Mouse (Mus musculus): ENCODE measurements at regions not wholly inside any gene's neighbourhood (a gene's known extent, or its start where the extent isn't known, plus 50 kb on each side); places are given as distances from the start of the nearest gene placed in this dataset.

GRCm38 (mm10) chr14:24874426-24875155 is 387.7 kb downstream of the Rps24 start:
- TF ChIP-seq GATA4 (IDR thresholded peaks at IDR 0.05; ENCODE audit: insufficient replicate concordance, low read length): no peak

- no peak for TF ChIP-seq GATA4 (IDR thresholded peaks at IDR 0.05; ENCODE audit: insufficient replicate concordance, low read length)
Measured at GRCm38 (mm10) chr14:24875156-24875545, 388.2 kb downstream of the Rps24 start.

GRCm38 (mm10) chr14:24875934-24876333 is 389.0 kb downstream of the Rps24 start:
- no peak for TF ChIP-seq GATA4 (IDR thresholded peaks at IDR 0.05; ENCODE audit: insufficient replicate concordance, low read length)

GRCm38 (mm10) chr14:24876508-24876907 is 389.6 kb downstream of the Rps24 start:
- TF ChIP-seq GATA4 (IDR thresholded peaks at IDR 0.05; ENCODE audit: insufficient replicate concordance, low read length): no peak

- no peak for TF ChIP-seq GATA4 (IDR thresholded peaks at IDR 0.05; ENCODE audit: insufficient replicate concordance, low read length)
Measured at GRCm38 (mm10) chr14:24877853-24878252, 390.9 kb downstream of the Rps24 start.

GRCm38 (mm10) chr14:24886164-24886563 is 399.2 kb downstream of the Rps24 start:
- no peak for TF ChIP-seq GATA4 (IDR thresholded peaks at IDR 0.05; ENCODE audit: insufficient replicate concordance, low read length)

- TF ChIP-seq GATA4 (IDR thresholded peaks at IDR 0.05; ENCODE audit: insufficient replicate concordance, low read length): no peak
Measured at GRCm38 (mm10) chr14:24886896-24887421, 400.0 kb downstream of the Rps24 start.

- no peak for TF ChIP-seq GATA4 (IDR thresholded peaks at IDR 0.05; ENCODE audit: insufficient replicate concordance, low read length)
Measured at GRCm38 (mm10) chr14:24890856-24891255, 403.9 kb downstream of the Rps24 start.

- no peak for TF ChIP-seq GATA4 (IDR thresholded peaks at IDR 0.05; ENCODE audit: insufficient replicate concordance, low read length)
Measured at GRCm38 (mm10) chr14:24895196-24895595, 408.3 kb downstream of the Rps24 start.

GRCm38 (mm10) chr14:24896681-24897080 is 409.8 kb downstream of the Rps24 start:
- no peak for TF ChIP-seq GATA4 (IDR thresholded peaks at IDR 0.05; ENCODE audit: insufficient replicate concordance, low read length)

- no peak for TF ChIP-seq GATA4 (IDR thresholded peaks at IDR 0.05; ENCODE audit: insufficient replicate concordance, low read length)
Measured at GRCm38 (mm10) chr14:24900501-24901179, 413.7 kb downstream of the Rps24 start.

- TF ChIP-seq GATA4 (IDR thresholded peaks at IDR 0.05; ENCODE audit: insufficient replicate concordance, low read length): no peak
Measured at GRCm38 (mm10) chr14:24901726-24902125, 414.8 kb downstream of the Rps24 start.

GRCm38 (mm10) chr14:24902870-24903269 is 415.9 kb downstream of the Rps24 start:
- TF ChIP-seq GATA4 (IDR thresholded peaks at IDR 0.05; ENCODE audit: insufficient replicate concordance, low read length): no peak

- TF ChIP-seq GATA4 (IDR thresholded peaks at IDR 0.05; ENCODE audit: insufficient replicate concordance, low read length): no peak
Measured at GRCm38 (mm10) chr14:24904712-24905111, 417.8 kb downstream of the Rps24 start.

GRCm38 (mm10) chr14:24906916-24907315 is 420.0 kb downstream of the Rps24 start:
- no peak for TF ChIP-seq GATA4 (IDR thresholded peaks at IDR 0.05; ENCODE audit: insufficient replicate concordance, low read length)

GRCm38 (mm10) chr14:24908377-24908776 is 421.5 kb downstream of the Rps24 start:
- no peak for TF ChIP-seq GATA4 (IDR thresholded peaks at IDR 0.05; ENCODE audit: insufficient replicate concordance, low read length)
